Mouse (Mus musculus): ENCODE measurements at regions not wholly inside any gene's neighbourhood (a gene's known extent, or its start where the extent isn't known, plus 50 kb on each side); places are given as distances from the start of the nearest gene placed in this dataset.

GRCm38 (mm10) chr7:66544352-66545053 lies 117.2 kb upstream of the Aldh1a3 start:
- TF ChIP-seq CTCF (IDR thresholded peaks at IDR 0.05; ENCODE audit: low read depth) (no peak), EP300 (IDR thresholded peaks at IDR 0.05; ENCODE audit: low read depth) (no peak)

Measured in heart, postnatal 0 days (tissue).